Mouse (Mus musculus) myocyte (in vitro differentiated cells): ENCODE data around the gene Shroom3. TPM values are rescaled to one million over a fixed set of nuclear protein-coding genes. Genes with fewer than 3 reads are reported as not detected.

ENCODE experiments used
- H3K27me3 ChIP-seq: one replicate; pipeline ENCODE4 v1.6.1; 2011; ENCODE audit not compliant: control insufficient read depth, insufficient read depth, insufficient read length
- H3K36me3 ChIP-seq: one replicate; pipeline ENCODE4 v1.6.1; 2011; ENCODE audit not compliant: control insufficient read depth, insufficient read depth
- H3K4me2 ChIP-seq: one replicate; pipeline ENCODE4 v1.6.1; 2011; ENCODE audit warnings: low read depth, control low read depth
- H3K4me3 ChIP-seq: one replicate; pipeline ENCODE4 v1.5.1; 2011; ENCODE audit warnings: mild to moderate bottlenecking, control low read depth, moderate library complexity
- H3K79me2 ChIP-seq: one replicate; pipeline ENCODE4 v1.6.1; 2011; ENCODE audit not compliant: control insufficient read depth, insufficient read depth
- H3ac ChIP-seq: one replicate; pipeline ENCODE4 v1.6.1; 2011; ENCODE audit not compliant: control insufficient read depth, insufficient read length
- CEBPB ChIP-seq: IDR thresholded peaks from 2 replicates; pipeline ENCODE4 v1.6.1; 2011; ENCODE audit warnings: mild to moderate bottlenecking, moderate library complexity; ENCODE audit not compliant: poor library complexity, insufficient read depth, severe bottlenecking
- E2F4 ChIP-seq: IDR thresholded peaks from one replicate; pipeline ENCODE4 v1.6.1; 2011; ENCODE audit warnings: mild to moderate bottlenecking, control low read depth, moderate library complexity; ENCODE audit not compliant: insufficient read depth
- MAX ChIP-seq: IDR thresholded peaks from one replicate; pipeline ENCODE4 v1.6.1; 2011; ENCODE audit warnings: low read depth, mild to moderate bottlenecking, control low read depth
- MYOD1 ChIP-seq, 3 experiments: IDR thresholded peaks; one replicate each; pipeline ENCODE4 v1.6.1; 2011; ENCODE audit warnings: control low read depth in 2 of 3, low read depth in 2 of 3, mild to moderate bottlenecking in 2 of 3, moderate library complexity in 1 of 3; ENCODE audit not compliant: insufficient read length in 2 of 3, control insufficient read depth in 1 of 3
- MYOG ChIP-seq, 3 experiments: IDR thresholded peaks; one replicate each; pipeline ENCODE4 v1.6.1; 2011; ENCODE audit warnings: control low read depth in 2 of 3, low read depth in 2 of 3, mild to moderate bottlenecking in 2 of 3; ENCODE audit not compliant: insufficient read length in 2 of 3, control insufficient read depth in 1 of 3, insufficient read depth in 1 of 3
- POLR2A ChIP-seq: IDR thresholded peaks from one replicate; pipeline ENCODE4 v1.6.1; 2011; ENCODE audit warnings: low read depth, mild to moderate bottlenecking, control low read depth, moderate library complexity; ENCODE audit not compliant: insufficient read length
- POLR2AphosphoS2 ChIP-seq: IDR thresholded peaks from one replicate; pipeline ENCODE4 v1.6.1; 2011; ENCODE audit warnings: low read depth, control low read depth; ENCODE audit not compliant: insufficient read length
- REST ChIP-seq: IDR thresholded peaks from one replicate; pipeline ENCODE4 v1.6.1; 2011; ENCODE audit warnings: mild to moderate bottlenecking, control low read depth, moderate library complexity; ENCODE audit not compliant: insufficient read depth, insufficient read length
- SRF ChIP-seq: IDR thresholded peaks from one replicate; pipeline ENCODE4 v1.6.1; 2011; ENCODE audit warnings: low read depth; ENCODE audit not compliant: control insufficient read depth, insufficient read length
- TCF12 ChIP-seq: IDR thresholded peaks from one replicate; pipeline ENCODE4 v1.6.1; 2011; ENCODE audit warnings: mild to moderate bottlenecking, control low read depth; ENCODE audit not compliant: poor library complexity, insufficient read depth, severe bottlenecking
- TCF3 ChIP-seq: IDR thresholded peaks from one replicate; pipeline ENCODE4 v1.6.1; 2011; ENCODE audit warnings: low read depth, control low read depth; ENCODE audit not compliant: insufficient read length
- USF1 ChIP-seq: IDR thresholded peaks from one replicate; pipeline ENCODE4 v1.6.1; 2011; ENCODE audit warnings: low read depth, mild to moderate bottlenecking, control low read depth, moderate library complexity
- polyA plus RNA-seq: library from polyadenylated mRNA; unstranded; fragments of >200 nt; fragmentation: generic; extraction: Trizol; gene quantifications from one replicate; pipeline ENCODE4 v1.2.1, GENCODE M21; 2012; ENCODE audit warnings: missing spikeins

Gene Shroom3
- polyA plus RNA-seq, 1 experiment, result 7.1 TPM

DNA sequence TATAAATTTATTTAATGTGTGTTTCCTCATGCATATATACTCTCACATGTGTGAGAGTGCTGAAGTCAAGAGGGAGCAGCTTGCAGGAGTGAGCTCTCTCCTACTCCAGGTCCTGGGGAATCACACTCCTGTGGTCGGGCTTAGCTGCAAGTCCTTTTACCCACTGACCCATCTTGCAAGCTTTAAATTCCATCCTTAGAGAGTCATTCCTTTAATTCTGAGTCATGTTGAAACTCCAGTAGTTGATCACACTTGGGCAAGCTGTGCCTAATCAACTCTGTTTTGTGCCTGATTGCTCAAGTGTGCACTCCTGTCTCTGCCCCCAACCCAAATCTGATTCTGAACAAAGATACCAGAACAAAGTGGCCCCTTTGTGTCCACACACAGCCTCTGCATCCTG lies 301.5 kb downstream of the Shroom3 start:
- Histone ChIP-seq H3K79me2 (no peaks in the 10 kb centered on the region), H3K27me3 (no peaks in the 10 kb centered on the region), H3K4me3 (no peak overlapping the region), H3K36me3 (no peaks in the 10 kb centered on the region), H3ac (no peak overlapping the region), H3K4me2 (no peak overlapping the region)
- TF ChIP-seq POLR2AphosphoS2 (no peak), MYOG (IDR thresholded peaks at IDR 0.05; ENCODE audit: control insufficient read depth in 1 of 3, insufficient read depth in 1 of 3, insufficient read length in 2 of 3, low read depth in 2 of 3) (no peak), POLR2A (no peak), TCF12 (no peak), SRF (no peak), MAX (no peak), USF1 (no peak), MYOD1 (IDR thresholded peaks at IDR 0.05; ENCODE audit: control insufficient read depth in 1 of 3, insufficient read length in 2 of 3, low read depth in 2 of 3) (no peak), REST (no peak), E2F4 (no peak), CEBPB (no peak)

DNA sequence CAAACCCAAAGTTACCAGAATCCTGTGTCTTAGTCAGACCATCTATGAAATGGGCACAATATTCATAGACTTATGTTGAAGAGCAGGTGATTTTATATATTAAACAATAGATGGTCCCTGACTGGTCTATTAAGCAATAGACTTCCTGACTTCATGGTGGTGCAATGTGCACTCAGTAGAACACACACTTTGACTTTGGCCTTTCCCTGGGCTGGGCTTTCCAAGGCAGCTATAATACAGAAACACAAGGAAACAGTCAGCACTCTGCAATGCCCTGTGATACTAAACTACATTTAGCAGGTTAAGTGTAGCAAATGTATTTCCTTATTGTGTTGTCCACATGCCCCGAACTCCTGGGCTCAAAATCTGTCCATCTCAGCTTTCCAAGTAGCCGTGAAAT lies 302.2 kb downstream of the Shroom3 start:
- H3K4me2 ChIP-seq, result no peak overlapping the region
- H3K27me3 ChIP-seq, result no peaks in the 10 kb centered on the region
- no peaks in the 10 kb centered on the region for H3K36me3 ChIP-seq
- TF ChIP-seq TCF3 (no peak), MYOD1 (IDR thresholded peaks at IDR 0.05; ENCODE audit: control insufficient read depth in 1 of 3, insufficient read length in 2 of 3, low read depth in 2 of 3) (no peak), USF1 (no peak)
- no peak overlapping the region for H3K4me3 ChIP-seq
- H3ac ChIP-seq, result no peak overlapping the region
- no peaks in the 10 kb centered on the region for H3K79me2 ChIP-seq

DNA sequence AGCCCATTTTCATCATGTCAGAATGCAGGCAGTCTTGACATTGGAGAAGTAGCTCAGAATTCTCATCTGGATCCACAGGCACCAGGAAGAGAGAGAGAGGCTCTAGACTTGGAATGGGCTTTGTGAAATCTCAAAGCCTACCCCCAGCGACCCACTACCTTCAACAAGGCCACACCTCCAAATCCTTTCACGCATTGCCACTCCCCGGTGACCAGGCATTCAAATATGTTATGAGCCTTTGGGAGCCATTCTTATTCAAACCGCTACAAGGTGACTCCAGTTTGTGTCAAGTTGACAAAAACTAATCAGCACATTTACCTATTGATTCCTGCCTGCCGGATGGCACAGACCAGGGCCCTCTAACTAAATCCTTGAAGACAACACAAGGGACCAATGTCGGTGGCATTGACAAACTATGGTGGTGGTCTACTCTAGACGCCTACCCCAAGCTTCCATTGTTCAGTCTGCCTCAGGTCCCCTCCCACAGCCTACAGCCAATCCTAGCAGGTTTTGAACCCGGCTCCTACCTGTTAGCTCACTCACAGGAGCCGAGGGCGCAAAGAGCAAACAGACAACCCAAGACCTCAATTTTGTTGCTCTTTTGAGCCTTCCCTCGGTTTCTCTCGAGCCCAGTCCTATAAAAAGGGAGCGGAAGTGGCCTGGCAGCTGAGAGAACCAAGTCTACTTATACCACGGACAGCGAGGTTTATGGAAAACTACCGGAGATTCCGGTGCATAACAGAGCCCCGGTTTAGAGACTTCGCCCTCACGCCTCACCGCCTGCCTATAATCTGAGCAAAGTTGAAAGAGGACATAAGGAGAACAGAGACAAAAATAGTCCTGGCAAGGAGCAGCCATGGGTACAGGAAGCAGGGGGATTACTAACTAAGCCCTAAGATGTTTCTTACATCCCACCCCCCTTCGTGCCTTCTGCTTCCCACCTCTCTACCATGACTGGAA lies 303.7 kb downstream of the Shroom3 start:
- Histone ChIP-seq H3K79me2 (no peaks in the 10 kb centered on the region), H3K4me3 (no peak overlapping the region), H3K36me3 (no peaks in the 10 kb centered on the region), H3ac (no peak overlapping the region), H3K27me3 (no peaks in the 10 kb centered on the region), H3K4me2 (no peak overlapping the region)
- TF ChIP-seq TCF3, result no peak
- TF ChIP-seq POLR2A, result no peak
- TF ChIP-seq MAX, result no peak
- no peak for TF ChIP-seq MYOG (IDR thresholded peaks at IDR 0.05; ENCODE audit: control insufficient read depth in 1 of 3, insufficient read depth in 1 of 3, insufficient read length in 2 of 3, low read depth in 2 of 3)
- no peak for TF ChIP-seq E2F4
- TF ChIP-seq SRF, result no peak
- no peak for TF ChIP-seq CEBPB
- no peak for TF ChIP-seq MYOD1 (IDR thresholded peaks at IDR 0.05; ENCODE audit: control insufficient read depth in 1 of 3, insufficient read length in 2 of 3, low read depth in 2 of 3)
- TF ChIP-seq POLR2AphosphoS2, result no peak
- no peak for TF ChIP-seq TCF12
- no peak for TF ChIP-seq REST
- TF ChIP-seq USF1, result no peak

DNA sequence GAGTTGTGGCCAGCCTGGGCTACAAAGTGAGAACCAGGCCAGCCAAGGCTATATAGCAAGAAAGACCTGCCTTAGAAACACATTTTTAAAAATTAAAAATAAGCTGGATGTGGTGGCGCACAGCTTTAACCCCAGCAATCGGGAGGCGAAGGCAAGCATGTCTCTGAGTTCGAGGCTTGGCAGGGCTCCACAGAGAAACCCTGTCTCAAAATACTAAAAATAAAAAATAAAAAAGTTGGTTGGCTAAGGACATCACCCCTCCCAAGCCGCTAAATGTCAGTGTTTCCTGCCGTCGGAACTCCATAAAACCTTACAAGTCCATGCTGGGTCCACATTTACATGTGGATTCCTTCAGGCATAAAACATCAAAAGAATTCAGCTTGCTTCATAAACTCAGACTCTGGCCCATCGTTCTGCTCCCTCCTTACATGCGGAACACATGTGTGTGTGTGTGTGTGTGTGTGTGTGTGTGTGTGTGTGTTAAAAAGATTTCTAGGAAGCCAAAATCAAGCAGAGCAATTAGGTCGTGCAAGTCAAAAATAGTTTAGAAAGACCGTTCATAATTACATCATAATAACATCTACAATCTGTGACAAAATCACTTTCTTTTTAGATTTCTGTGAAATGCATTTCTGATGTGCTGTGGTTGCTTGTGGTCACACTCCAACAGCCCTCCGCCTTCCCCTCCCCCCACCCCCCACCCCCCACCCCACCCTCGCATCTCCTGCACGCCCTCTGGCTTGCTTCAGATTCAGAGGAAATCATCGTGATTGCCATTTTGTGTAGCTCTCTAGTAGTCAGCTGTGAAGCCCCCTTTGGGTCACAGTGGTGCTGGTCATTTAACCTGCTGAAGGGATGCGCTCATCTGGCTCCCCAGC lies 304.9 kb downstream of the Shroom3 start:
- no peaks in the 10 kb centered on the region for H3K27me3 ChIP-seq
- H3ac ChIP-seq, result no peak overlapping the region
- no peak for TF ChIP-seq E2F4
- TF ChIP-seq MYOD1 (IDR thresholded peaks at IDR 0.05; ENCODE audit: control insufficient read depth in 1 of 3, insufficient read length in 2 of 3, low read depth in 2 of 3), result no peak
- TF ChIP-seq CEBPB, result no peak
- no peak for TF ChIP-seq USF1
- no peak for TF ChIP-seq TCF3
- no peak for TF ChIP-seq POLR2A
- no peak for TF ChIP-seq REST
- no peaks in the 10 kb centered on the region for H3K36me3 ChIP-seq
- H3K4me3 ChIP-seq, result no peak overlapping the region
- H3K4me2 ChIP-seq, result no peak overlapping the region
- no peaks in the 10 kb centered on the region for H3K79me2 ChIP-seq
